Mouse (Mus musculus): ENCODE measurements around the gene Gm6205. TPM values are rescaled to one million over a fixed set of nuclear protein-coding genes. Genes with fewer than 3 reads are reported as not detected.
"Not testable (repeated sequence)": the region's sequence is repeated elsewhere in the genome, so short reads cannot be mapped to it uniquely, and the experiment has no call there.

Gm6205 gene
- total RNA-seq (2014; rRNA removed) (not detected in 2 replicates), polyA plus RNA-seq (2015; fragmentation: Nextera tagmentation; extraction: Ambion mirVana) (not detected in 2 replicates)

DNA sequence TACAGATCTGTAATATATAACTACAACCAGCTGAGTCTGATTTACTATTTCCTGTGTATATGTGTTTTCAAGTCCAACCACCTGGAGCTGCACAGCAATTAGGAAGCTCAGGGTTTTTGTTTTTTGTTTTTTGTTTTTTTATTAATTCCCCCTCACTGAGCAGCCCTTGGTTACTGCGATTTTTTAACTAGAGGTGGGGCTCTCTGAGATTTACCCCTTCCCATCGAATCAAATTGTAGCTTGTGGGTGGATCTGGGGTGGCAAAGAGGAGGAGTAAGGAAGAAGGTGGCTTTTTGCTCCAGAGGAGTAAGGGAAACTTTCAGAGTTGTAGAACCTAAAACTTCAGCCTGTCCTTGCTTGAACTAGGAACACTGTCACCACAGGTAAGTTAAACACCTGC is at the start of gene Gm6205:
Gene Gm6205, plus strand, starts transcription at position 301 of the 400 bp plus-strand sequence.
- ATAC-seq (ENCODE audit: low FRiP score); H3K4me3 ChIP-seq (ENCODE audit: low read depth, low read length); H3K36me3 ChIP-seq (ENCODE audit: insufficient read depth, low read length); H3K4me2 ChIP-seq (ENCODE audit: low read depth, low read length, poor library complexity, severe bottlenecking); H3K9me3 ChIP-seq (ENCODE audit: low read length); H3K27ac ChIP-seq (ENCODE audit: low read depth, low read length); DNase-seq (ENCODE audit: low spot score); H3K4me1 ChIP-seq (ENCODE audit: insufficient read depth, low read length); H3K9ac ChIP-seq (replicated peaks; ENCODE audit: low read length, poor library complexity, severe bottlenecking); H3K27me3 ChIP-seq (ENCODE audit: insufficient read depth, low read length): not testable (repeated sequence)
- no CpG with 5 or more reads among the region's 2 CpGs for WGBS

GRCm38 (mm10) chr5:94616242-94616641 is 31.9 kb upstream of the Gm6205 start, which contains the start of gene Gm3147:
Gene Gm3147 (minus strand): TSS chr5:94616342.
- not testable (repeated sequence) for H3K9ac ChIP-seq (replicated peaks; ENCODE audit: low read length, poor library complexity, severe bottlenecking); H3K4me2 ChIP-seq (ENCODE audit: low read depth, low read length, poor library complexity, severe bottlenecking); H3K9me3 ChIP-seq (ENCODE audit: low read length); H3K27ac ChIP-seq (ENCODE audit: low read depth, low read length); ATAC-seq (ENCODE audit: low FRiP score); H3K36me3 ChIP-seq (ENCODE audit: insufficient read depth, low read length); H3K4me3 ChIP-seq (ENCODE audit: low read depth, low read length); DNase-seq (ENCODE audit: low spot score); H3K4me1 ChIP-seq (ENCODE audit: insufficient read depth, low read length); H3K27me3 ChIP-seq (ENCODE audit: insufficient read depth, low read length)
- WGBS: no CpG with 5 or more reads among the region's 1 CpGs

GRCm38 (mm10) chr5:94623679-94624078 is 24.5 kb upstream of the Gm6205 start, which contains the start of gene Gm6509:
Gene Gm6509 (plus strand): TSS chr5:94623979.
- DNase-seq (ENCODE audit: low spot score); H3K27ac ChIP-seq (ENCODE audit: low read depth, low read length); H3K4me3 ChIP-seq (ENCODE audit: low read depth, low read length); H3K36me3 ChIP-seq (ENCODE audit: insufficient read depth, low read length); H3K9ac ChIP-seq (replicated peaks; ENCODE audit: low read length, poor library complexity, severe bottlenecking); H3K27me3 ChIP-seq (ENCODE audit: insufficient read depth, low read length); H3K4me1 ChIP-seq (ENCODE audit: insufficient read depth, low read length); H3K9me3 ChIP-seq (ENCODE audit: low read length); ATAC-seq (ENCODE audit: low FRiP score); H3K4me2 ChIP-seq (ENCODE audit: low read depth, low read length, poor library complexity, severe bottlenecking): not testable (repeated sequence)
- WGBS: no CpG with 5 or more reads among the region's 2 CpGs

Other genes starting within 250 kb of the Gm6205 start
- not detected in 2 replicates for gene Gm7682, start 202.6 kb upstream of the Gm6205 start, total RNA-seq (2014; rRNA removed)
- gene Gm7682, start 202.6 kb upstream of the Gm6205 start, polyA plus RNA-seq (2015; fragmentation: Nextera tagmentation; extraction: Ambion mirVana): not detected in 2 replicates
- not detected in 2 replicates for gene Gm3139, start 122.1 kb upstream of the Gm6205 start, total RNA-seq (2014; rRNA removed)
- gene Gm3139, start 122.1 kb upstream of the Gm6205 start, polyA plus RNA-seq (2015; fragmentation: Nextera tagmentation; extraction: Ambion mirVana): not detected in 2 replicates
- gene Gm3147, start 32.0 kb upstream of the Gm6205 start, total RNA-seq (2014; rRNA removed): not detected in 2 replicates
- not detected in 2 replicates for gene Gm3147, start 32.0 kb upstream of the Gm6205 start, polyA plus RNA-seq (2015; fragmentation: Nextera tagmentation; extraction: Ambion mirVana)
- not detected in 2 replicates for gene Gm6509, start 24.4 kb upstream of the Gm6205 start, total RNA-seq (2014; rRNA removed)
- not detected in 2 replicates for gene Gm6509, start 24.4 kb upstream of the Gm6205 start, polyA plus RNA-seq (2015; fragmentation: Nextera tagmentation; extraction: Ambion mirVana)
- gene Gm3183, start 217.1 kb downstream of the Gm6205 start, total RNA-seq (2014; rRNA removed): not detected in 2 replicates
- gene Gm3183, start 217.1 kb downstream of the Gm6205 start, polyA plus RNA-seq (2015; fragmentation: Nextera tagmentation; extraction: Ambion mirVana): not detected in 2 replicates